Mouse (Mus musculus) liver (tissue): ENCODE measurements around the gene Shisa7.
"Not testable (repeated sequence)": the region's sequence is repeated elsewhere in the genome, so short reads cannot be mapped to it uniquely, and the experiment has no call there.

Experiments
- DNase-seq: peaks from one replicate; pipeline ENCODE4 v3.0.0-alpha.2; 2020; ENCODE audit warnings: mixed read lengths

Gene Shisa7

DNA sequence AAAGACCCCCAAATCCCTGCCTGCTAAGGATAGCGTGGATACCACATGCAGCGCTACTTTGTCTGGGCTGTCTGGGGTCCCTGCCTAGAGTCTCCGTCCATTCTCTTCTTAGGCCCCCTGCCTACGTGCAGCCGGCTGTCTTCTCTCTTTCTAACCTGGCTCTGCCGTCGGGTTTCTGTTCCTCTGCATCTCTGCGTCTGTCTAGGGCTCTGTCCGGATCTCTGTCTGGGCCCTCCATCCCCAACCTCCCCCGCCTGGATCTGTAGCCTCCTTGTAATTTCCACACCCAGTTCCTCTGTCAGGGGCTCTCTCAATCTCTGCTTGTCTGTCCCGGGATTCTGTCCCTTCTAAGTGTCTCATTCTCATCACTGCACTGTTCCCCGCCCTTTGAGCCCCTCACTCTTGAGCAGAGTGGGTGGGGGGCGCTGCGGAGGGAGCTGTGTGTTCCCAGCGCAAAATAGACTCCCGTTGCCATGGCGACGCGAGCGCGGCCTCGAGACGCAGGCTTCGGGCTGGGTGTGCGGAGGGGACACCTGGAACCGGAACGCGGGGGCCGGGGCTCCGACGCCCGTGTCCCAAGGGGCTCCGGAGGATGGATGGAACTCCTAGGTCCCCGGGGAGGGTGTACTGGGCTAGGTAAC lies 772 bp downstream of the Shisa7 start:
- no peak for DNase-seq

DNA sequence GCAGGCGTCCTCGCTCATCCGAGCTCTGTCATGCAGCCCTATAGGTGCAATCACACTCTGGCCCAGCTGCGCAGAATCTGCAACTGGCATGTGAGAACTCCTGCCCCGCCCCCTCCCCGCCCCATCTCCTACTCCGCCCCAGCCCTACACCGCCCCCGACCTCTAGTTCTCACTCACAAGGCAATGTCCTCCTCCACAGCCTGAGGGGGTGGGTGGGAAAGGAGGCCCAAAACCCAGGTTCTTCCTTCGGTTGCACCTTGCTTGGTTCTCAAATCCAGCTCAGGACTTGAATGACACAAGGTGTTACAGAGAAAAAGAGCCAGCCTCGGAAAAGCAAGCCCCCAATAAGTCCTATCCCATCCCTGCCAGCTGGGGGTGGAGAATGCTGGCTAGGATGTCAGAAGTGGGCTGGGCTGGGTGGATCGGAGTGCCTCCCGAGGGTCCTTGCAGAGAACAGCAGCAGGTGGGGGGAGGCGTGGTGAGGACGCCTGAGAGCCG lies 1.8 kb downstream of the Shisa7 start:
- peak; percentile 41 for DNase-seq

DNA sequence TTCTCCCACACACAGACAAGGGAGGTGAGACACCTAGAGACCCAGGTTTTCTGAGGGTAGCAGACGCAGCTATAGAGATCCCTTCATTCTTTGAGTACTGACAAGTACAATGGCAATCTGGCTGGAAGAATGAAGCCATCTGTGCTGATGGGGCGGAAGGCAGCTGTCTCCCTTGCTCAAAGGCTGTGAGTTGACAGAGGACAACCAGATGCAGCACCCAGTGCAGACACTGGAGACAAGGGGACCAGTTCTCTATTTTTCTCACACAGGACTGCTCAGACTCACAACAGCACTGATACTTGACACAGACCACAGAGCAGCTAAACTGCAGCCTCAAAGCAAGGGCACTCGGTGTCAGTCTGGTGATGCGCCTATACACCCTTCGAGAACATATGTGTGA lies 2.4 kb downstream of the Shisa7 start:
- DNase-seq: no peak

DNA sequence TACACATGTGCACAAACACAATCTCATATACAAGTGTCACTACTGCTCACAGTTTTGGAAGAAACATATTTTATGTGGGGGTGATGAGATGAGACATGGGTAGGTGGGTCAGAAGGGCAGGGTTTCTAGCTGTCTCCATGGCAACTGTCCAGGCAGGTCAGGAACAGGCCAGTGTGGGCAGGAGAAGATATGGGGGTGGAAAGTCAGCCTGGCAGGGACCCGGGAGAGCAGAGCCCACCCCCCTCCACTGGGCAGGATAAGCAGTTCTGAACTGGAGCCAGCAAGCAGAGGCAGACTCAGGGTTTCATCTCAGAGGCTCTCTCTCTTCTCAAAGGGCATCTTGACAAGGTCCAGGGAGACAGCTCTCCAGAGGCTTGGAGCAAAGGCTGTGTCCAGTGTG lies 6.9 kb downstream of the Shisa7 start:
- no peak for DNase-seq

DNA sequence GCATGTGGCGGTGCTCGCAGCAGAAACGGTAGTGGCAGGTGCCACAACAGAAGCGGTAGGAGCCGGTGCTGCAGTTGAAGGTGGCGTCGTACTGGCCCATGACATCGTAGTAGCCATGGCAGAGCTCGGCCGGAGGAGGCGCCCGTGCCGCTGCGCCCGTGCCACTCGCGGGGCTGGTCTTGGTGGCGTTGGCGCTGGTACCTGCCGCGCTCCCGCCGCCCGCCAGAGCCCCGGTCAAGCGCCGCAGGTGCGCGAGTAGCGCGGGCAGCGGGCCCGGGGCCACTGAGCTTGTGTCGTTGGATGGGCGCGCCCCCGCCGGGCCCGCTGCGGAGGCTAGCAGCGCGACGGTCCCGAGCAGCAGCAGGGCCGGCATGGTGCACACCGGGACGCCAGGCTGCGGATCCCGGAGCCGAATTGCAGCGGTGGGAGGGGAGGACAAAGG lies 8.1 kb downstream of the Shisa7 start:
- DNase-seq: peak; percentile 37

DNA sequence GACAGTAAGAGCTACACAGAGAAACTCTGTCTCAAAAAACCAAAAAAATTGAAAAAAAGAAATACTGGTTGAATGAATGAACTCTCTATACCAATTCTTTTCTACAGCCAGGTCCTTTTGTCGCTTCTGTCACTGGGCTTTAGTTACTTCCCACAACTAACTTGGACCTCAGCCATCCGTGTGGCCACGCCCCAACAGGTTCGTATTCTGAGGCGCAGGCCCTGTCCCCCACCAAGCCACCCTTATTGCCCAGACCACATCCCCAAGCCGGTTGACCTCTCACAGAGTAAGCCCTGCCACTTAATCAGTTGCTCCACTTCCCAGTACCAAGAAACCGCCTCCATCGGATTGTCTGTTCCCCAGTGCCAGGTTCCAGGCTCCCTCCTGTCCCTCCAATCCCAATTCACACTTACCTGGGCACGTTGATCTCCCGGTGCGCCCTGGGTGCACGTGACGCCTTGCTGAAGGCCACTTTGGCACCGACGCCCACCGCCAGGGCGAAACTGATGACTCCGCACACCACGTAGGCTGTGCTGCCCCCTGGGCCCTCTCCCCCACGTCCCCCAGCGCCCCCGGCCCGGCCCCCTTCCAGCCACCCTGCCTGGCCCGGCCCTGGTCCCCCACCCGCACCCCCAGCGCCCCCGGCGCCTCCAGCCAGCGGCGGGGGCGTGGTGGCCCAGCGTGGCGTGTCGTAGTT lies 8.7 kb downstream of the Shisa7 start:
- no peak for DNase-seq

DNA sequence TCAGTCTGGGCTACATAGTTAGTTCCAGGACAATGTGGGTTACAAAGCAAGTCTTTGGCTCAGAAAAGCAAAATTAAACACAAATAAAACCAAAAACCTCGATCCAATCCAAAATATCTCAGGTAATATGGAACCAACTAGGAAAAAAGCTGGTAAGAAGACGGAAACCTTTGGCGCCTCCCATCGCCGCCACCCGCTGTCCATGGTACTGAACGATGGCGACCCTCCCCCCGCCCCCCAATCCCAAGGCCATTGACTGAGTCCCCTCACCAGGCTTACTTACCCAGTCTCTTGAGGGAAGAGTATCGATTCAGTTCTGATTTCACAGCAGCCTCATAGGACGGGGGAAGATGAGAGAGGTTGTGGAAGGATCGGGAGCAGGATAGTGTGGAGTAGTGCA lies 14.0 kb downstream of the Shisa7 start:
- no peak for DNase-seq

DNA sequence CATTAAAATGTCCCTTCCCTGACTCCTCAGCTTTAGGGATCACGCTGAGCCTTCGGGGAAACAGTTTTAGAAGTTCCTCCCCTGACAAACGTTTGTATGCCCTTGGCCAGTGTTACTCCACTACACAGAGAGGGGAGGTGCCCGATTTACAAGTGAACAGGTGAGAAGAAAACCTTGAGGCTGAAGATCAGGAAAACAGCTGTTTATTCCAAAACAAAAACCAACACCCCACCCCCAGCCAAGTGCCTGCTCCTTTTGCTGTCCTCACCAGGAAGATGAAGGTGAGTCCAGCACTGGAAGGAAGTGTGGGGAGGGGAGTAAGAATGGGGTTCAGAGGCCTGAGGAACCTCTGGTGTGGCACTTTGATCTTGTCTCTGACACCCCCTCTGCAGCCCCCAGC lies 19.1 kb downstream of the Shisa7 start:
- no peak for DNase-seq

DNA sequence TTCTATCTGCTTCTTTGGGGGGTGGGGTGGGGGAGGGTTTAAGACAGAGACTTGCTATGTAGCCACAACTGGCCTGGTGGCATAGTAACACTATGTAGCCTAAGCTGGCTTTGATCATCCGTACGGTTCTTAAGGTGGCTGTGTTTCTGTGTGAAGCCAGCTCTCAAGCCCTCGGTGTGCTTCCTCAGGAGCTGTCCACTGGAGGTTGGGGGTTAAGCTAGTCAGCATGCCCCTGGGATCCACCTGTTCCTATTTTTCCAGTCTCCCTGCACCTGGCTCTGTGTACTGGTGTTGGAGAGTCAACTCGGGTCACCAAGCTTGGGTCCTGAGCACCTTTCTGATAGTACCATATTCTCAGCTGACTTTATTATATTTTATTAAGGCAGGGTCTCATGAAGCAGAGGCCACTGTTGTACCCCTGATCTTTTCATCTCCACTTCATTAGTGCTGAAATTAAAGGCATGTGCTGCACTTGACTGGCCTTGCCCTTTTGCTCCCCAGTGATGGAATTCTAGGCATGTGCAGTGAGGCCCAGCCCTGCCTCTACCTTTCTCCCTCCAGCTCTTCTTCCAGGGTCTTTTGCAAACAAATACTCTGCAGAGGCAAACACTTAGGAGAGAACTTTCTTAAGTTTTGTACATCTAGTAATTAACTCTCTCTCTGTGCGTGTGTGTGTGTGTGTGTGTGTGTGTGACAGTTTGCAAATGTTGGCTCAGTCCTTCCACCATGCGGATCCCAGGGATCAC lies 22.2 kb downstream of the Shisa7 start:
- no peak for DNase-seq

DNA sequence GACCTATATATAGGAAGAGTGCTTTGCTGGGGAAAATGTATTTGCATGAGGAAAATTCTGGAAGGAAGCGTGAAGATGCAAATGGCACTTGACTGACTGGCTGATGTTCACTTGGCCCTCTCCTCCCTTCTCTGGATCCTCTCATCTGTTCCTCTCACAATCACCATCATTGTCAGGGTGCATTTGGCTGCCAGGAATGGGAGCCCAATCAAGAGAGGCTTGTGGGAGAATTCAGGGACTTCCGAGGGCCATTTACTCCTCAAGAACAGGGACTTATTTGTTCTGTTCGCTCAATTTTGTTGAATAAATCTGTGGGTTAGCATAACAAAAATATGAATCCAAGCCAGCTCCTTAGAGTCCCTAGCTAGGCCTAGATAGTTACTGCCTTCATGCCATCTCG lies 22.8 kb downstream of the Shisa7 start:
- no peak for DNase-seq

DNA sequence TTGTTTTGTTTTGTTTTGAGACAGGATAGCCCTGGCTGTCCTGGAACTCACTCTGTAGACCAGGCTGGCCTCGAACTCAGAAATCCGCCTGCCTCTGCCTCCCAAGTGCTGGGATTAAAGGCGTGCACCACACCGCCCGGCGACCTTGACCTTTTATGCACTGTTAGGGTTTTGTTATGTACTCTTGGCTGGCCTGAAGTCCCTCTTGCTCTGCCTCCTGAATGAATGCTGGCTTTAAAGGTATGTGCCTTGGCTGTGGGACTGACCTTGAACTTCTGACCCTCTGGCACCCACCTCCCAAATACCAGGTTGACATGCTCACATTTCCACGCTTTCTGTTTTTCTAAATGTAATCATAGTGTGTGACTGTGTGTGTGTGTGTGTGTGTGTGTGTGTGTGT lies 23.6 kb downstream of the Shisa7 start:
- not testable (repeated sequence) for DNase-seq

DNA sequence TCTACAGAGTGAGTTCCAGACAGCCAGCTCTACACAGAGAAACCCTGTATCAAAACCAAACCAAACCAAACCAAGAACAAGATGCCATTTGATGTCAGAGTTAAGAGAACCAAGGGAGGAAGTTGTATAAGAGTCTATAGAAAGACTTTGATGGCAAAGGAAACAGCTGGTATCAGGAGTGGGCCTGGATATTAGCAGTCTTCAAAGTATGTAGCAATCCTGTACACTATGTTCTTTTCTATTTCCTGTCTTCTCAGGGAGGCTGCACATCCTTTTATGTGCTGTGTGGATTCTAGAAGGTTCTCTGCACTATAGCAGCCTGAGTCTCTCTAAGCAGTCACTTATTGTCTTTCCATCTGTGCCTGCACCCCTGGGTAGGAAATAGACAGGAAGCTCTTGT lies 27.9 kb downstream of the Shisa7 start:
- no peak for DNase-seq

DNA sequence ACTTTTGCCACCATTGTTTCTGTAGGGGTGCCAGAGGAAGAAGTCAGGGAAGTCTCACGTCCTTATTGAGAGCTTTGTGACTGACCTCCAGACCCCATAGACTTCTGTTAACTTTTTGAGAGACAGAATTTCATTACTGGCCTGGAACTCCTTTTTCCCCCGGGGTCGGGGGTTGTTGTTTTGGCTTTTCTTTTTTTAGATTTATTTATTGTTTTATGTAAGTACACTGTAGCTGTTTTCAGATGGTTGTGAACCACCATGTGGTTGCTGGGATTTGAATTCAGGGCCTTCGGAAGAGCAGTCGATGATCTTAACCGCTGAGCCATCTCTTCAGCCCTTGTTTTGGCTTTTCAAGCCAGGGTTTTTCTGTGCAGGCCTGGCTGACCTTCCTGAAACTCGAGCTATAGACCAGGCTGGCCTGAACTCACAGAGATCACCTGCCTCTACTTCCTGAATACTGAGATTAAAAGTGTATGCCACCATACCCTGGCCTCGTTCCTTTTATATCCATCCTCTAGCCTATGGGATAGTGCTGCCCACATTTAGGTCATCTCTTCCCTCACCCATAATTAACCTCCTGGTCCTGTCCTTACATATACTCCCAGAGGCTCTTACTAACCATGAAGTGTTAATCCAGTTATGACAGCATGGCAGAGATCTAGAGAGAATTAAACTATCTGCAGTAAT lies 31.2 kb downstream of the Shisa7 start:
- no peak for DNase-seq

DNA sequence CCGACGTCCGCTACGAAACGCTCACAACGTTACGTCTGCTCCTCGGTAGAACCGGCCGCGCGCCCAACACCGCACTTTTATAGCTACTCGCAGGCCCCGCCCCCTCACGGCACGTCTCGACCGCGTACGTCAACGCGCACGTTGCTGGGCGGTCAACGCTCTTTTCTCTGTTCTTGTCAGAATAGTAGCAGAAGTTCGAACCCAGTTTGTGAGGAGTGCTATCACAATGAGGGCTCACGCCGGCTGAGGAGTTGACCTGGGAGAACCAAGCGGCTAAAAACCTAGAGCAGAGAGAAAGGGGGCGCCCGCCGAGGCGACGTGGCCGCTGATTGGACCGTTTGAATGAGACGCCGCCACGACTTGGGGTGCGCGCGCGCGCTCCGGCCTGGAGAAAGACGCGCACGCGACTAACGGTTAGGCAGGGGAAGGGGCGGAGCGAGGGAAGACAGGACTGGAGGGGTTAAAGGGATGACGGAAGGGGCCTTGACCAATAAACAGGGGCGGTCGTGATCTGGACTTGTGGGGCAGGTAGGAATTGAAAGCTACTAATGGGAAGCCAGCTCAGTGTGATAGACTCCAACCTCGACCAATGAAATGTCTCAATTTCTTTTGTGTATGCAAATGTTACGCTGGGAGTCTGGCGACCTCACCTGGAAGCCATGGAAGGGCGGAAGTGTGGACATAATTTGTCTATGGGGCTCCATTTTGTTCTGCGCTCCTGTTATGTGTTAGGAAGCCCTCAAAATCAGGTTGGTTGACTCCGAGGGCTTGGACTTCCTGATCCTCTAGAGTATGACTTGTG lies 32.0 kb downstream of the Shisa7 start, which contains the start of gene Ube2s:
TSS of gene Ube2s (minus strand) at position 288 of the 802 bp plus-strand sequence.
- DNase-seq: peak; percentile 99

DNA sequence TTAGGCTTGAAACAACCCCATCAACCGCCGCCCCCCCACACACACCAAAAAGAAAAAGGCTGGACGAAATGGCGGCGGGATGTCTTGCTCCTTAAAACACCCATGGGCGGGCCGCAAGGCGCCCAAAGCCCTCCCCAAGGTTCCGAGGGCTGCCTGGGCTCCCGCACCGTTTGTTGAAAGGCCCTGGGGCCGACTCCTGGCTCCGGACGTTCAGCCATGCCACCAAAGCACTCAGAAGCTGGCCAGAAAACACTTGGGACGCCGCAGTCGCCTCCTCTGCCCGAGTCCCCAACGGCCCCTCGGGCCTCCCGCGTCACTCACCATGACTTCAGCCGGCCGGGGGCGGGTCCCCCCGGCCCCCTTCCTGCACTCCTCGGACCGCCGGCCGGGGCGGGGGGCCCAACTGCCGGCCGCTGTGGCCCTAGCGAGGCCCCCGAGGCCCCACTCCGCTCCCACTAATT lies 32.6 kb downstream of the Shisa7 start:
- peak; percentile 44 for DNase-seq

DNA sequence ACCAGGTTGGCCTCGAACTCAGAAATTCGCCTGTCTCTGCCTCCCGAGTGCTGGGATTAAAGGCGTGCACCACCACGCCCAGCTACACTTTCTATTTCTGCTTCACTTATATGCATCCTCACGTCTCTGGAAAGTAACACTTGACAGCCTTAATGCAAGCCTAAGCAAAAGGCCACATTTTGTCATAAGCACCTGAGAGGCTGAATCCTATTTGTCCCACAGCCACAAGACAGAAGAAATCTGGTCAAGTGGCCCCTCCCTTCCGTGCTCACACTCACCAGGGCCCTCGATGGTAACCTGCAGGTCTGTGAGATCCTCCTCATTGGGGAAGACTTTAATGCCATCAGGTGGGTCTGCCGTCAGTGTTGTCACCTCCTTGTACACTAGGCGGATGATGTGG lies 33.4 kb downstream of the Shisa7 start:
- DNase-seq: not testable (repeated sequence)

DNA sequence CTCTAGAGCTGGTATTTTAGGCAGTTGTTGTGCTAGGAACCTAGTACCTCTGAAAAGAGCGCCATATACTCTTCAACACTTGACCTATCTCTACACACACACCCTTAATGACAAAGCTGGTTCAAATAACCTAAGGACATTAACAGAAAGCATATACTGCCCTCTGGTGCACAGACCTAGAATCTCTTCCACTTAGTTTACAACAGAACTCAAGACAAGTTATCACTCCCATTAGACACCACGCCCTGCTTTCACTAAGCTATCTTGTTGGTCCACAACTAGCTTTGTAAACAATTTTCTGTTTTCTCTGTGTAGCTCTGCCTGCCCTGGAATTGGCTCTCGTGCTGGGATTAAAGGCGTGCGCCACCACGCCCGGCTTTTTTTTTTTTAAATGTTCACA lies 37.8 kb downstream of the Shisa7 start:
- peak; percentile 59 for DNase-seq

DNA sequence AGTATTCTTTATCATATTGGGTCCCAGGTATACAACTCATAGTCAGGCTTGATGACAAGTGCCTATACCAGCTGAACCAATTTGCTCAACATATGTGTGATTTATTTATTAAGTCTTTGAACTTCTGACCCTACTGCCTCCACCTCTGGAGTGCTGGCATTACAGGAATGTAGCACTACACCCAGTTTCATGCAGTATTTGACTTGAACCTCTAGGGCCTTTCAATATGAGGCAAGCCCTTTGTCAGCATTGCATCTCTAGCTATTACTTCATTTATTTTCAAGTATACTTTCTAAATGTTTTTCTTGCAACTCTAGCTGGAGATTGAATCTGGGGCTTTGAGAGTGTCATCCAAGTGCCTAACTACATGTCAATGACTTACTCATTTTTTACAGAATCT lies 42.2 kb downstream of the Shisa7 start:
- no peak for DNase-seq

DNA sequence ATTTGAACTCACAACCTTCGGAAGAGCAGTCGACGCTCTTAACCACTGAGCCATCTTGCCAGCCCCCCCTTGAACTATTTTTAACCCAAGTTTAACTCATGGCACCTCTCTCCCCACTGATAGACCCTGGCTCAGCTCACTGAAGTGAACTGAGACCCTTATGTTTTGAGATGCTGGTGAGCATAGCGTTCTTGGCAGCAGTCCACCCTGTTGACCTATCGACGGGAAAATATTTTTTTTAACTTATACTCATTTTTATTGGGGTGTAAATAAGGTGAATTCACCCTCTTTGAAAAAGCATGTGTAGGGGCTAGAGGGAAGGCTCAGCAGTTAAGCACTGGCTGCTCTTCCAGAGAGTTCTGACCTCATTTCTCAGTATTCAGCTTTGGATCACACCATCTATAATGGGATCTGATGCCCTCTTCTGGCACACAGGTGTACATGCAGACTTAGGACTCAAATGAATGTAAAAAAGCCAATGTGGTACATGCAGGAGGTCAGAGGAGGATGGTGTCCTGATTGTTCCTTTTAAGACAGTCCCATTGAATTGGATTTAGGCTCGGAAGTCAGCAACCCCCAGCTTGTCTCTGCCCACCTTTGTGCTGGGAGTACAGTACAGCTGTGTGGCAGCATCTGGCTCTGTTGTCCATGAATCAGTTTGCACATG lies 48.6 kb downstream of the Shisa7 start:
- no peak for DNase-seq

DNA sequence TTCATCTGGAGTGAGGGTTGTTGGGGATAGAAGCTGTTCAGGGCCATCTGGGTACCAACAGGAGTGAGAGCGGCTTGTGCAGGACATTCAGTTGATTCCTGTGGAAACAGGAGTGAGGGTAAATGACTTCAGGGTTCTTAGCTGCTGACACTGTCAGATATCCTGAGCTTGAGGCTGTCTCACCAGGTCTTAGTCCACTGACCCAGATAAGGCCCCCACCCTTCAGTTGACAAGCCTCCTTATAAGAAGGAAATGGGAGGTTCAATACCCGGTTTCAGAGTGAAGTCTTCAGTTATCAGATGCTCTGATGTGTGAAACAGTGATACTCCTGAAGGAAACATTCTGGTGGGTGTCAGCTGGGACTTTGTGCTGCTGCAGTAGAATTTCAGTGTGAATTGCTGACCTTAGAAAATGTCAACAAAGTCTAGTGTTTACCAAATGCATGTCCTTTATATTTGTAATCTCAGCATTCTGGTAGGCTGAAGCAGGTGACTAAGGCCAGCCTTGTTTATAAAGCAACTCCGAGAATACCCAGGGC lies 49.8 kb downstream of the Shisa7 start:
- DNase-seq: no peak

DNA sequence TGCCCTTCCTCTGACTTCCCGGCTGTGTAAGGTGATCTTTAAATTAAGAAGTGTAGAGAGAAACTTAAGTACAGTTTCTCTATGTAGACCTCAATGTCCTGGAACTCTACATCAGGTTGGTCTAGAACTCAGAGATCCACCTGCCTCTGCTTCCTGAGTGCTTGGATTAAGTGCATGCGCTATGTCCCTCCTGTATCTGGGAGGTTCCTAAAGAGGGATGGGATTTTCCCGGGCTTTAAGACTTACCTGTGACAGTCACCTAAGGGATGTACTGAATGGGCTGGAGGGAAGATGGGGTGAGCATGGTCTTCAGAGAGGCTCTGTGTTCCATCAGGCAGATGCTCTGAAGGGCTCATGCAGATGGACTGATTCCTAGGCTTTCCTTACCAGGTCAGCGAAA lies 50.8 kb downstream of the Shisa7 start:
- DNase-seq: no peak
